Mouse (Mus musculus): Measurements from ENCODE around the gene Tbx15. TPM values are rescaled to one million over a fixed set of nuclear protein-coding genes. Genes with fewer than 3 reads are reported as not detected.

Tbx15 gene
- not detected in 2 replicates for polyA plus RNA-seq (2012; rRNA removed)

- peak within 1 kb of the TSS; percentile 38 for H3K4me3 ChIP-seq (ENCODE audit: low read depth, low read length)
- TF ChIP-seq CTCF (IDR thresholded peaks at IDR 0.05; ENCODE audit: extremely low read depth, insufficient read length, insufficient replicate concordance, low read depth, low read length) (no peak), POLR2A (IDR thresholded peaks at IDR 0.05; ENCODE audit: low read depth, low read length) (no peak)
- H3K4me1 ChIP-seq (ENCODE audit: control insufficient read depth, insufficient read depth, insufficient read length, low read length), result 0 out of 2 replicates have a peak, but pooled peaks cover 2% of the 10 kb centered on the region
- WGBS, result 2% methylated on average over 20 of the region's 20 CpGs
- peaks cover 69% of the 10 kb centered on the region for H3K27me3 ChIP-seq (ENCODE audit: control insufficient read depth, insufficient read depth, low read length)
- H3K36me3 ChIP-seq (ENCODE audit: control insufficient read depth, insufficient read depth, low read length), result no peaks in the 10 kb centered on the region
- no peak within 1 kb of the TSS for H3K27ac ChIP-seq (ENCODE audit: insufficient read depth, low read depth, low read length)
Measured at GRCm38 (mm10) chr3:99240213-99240720, at the start of gene Tbx15. TSS of gene Tbx15 (plus strand) at chr3:99240381.

GRCm38 (mm10) chr3:99193576-99193975 is 46.6 kb upstream of the Tbx15 start:
- Histone ChIP-seq H3K4me3 (ENCODE audit: low read depth, low read length) (no peak overlapping the region), H3K36me3 (ENCODE audit: control insufficient read depth, insufficient read depth, low read length) (no peaks in the 10 kb centered on the region), H3K4me1 (ENCODE audit: control insufficient read depth, insufficient read depth, insufficient read length, low read length) (no peaks in the 10 kb centered on the region), H3K27me3 (ENCODE audit: control insufficient read depth, insufficient read depth, low read length) (no peaks in the 10 kb centered on the region), H3K27ac (ENCODE audit: insufficient read depth, low read depth, low read length) (no peak overlapping the region)
- TF ChIP-seq CTCF (IDR thresholded peaks at IDR 0.05; ENCODE audit: extremely low read depth, insufficient read length, insufficient replicate concordance, low read depth, low read length) (no peak), POLR2A (IDR thresholded peaks at IDR 0.05; ENCODE audit: low read depth, low read length) (no peak)
- 83% methylated on average over 4 of the region's 4 CpGs for WGBS

GRCm38 (mm10) chr3:99203331-99203730 is 36.9 kb upstream of the Tbx15 start:
- Histone ChIP-seq H3K27me3 (ENCODE audit: control insufficient read depth, insufficient read depth, low read length) (no peaks in the 10 kb centered on the region), H3K36me3 (ENCODE audit: control insufficient read depth, insufficient read depth, low read length) (peaks cover 5% of the 10 kb centered on the region; the same call in 1 of the 2 replicates), H3K4me3 (ENCODE audit: low read depth, low read length) (no peak overlapping the region), H3K4me1 (ENCODE audit: control insufficient read depth, insufficient read depth, insufficient read length, low read length) (no peaks in the 10 kb centered on the region), H3K27ac (ENCODE audit: insufficient read depth, low read depth, low read length) (no peak overlapping the region)
- no peak for TF ChIP-seq CTCF (IDR thresholded peaks at IDR 0.05; ENCODE audit: extremely low read depth, insufficient read length, insufficient replicate concordance, low read depth, low read length)
- TF ChIP-seq POLR2A (IDR thresholded peaks at IDR 0.05; ENCODE audit: low read depth, low read length), result no peak

GRCm38 (mm10) chr3:99208416-99208815 is 31.8 kb upstream of the Tbx15 start:
- no peak overlapping the region for H3K27ac ChIP-seq (ENCODE audit: insufficient read depth, low read depth, low read length)
- no peaks in the 10 kb centered on the region for H3K4me1 ChIP-seq (ENCODE audit: control insufficient read depth, insufficient read depth, insufficient read length, low read length)
- H3K36me3 ChIP-seq (ENCODE audit: control insufficient read depth, insufficient read depth, low read length), result peaks cover 2% of the 10 kb centered on the region; the same call in 1 of the 2 replicates
- WGBS, result 25% methylated on average over 1 of the region's 1 CpGs
- TF ChIP-seq CTCF (IDR thresholded peaks at IDR 0.05; ENCODE audit: extremely low read depth, insufficient read length, insufficient replicate concordance, low read depth, low read length), result no peak
- TF ChIP-seq POLR2A (IDR thresholded peaks at IDR 0.05; ENCODE audit: low read depth, low read length), result no peak
- no peaks in the 10 kb centered on the region for H3K27me3 ChIP-seq (ENCODE audit: control insufficient read depth, insufficient read depth, low read length)
- no peak overlapping the region for H3K4me3 ChIP-seq (ENCODE audit: low read depth, low read length)

- no peaks in the 10 kb centered on the region for H3K27me3 ChIP-seq (ENCODE audit: control insufficient read depth, insufficient read depth, low read length)
- no peaks in the 10 kb centered on the region for H3K4me1 ChIP-seq (ENCODE audit: control insufficient read depth, insufficient read depth, insufficient read length, low read length)
- no peak overlapping the region for H3K4me3 ChIP-seq (ENCODE audit: low read depth, low read length)
- TF ChIP-seq CTCF (IDR thresholded peaks at IDR 0.05; ENCODE audit: extremely low read depth, insufficient read length, insufficient replicate concordance, low read depth, low read length) (no peak), POLR2A (IDR thresholded peaks at IDR 0.05; ENCODE audit: low read depth, low read length) (no peak)
- no peak overlapping the region for H3K27ac ChIP-seq (ENCODE audit: insufficient read depth, low read depth, low read length)
- H3K36me3 ChIP-seq (ENCODE audit: control insufficient read depth, insufficient read depth, low read length), result peaks cover 1% of the 10 kb centered on the region; the same call in 1 of the 2 replicates
- 84% methylated on average over 14 of the region's 14 CpGs for WGBS
Measured at GRCm38 (mm10) chr3:99211105-99211698, 29.0 kb upstream of the Tbx15 start.

- 31% methylated on average over 2 of the region's 2 CpGs for WGBS
- no peak for TF ChIP-seq CTCF (IDR thresholded peaks at IDR 0.05; ENCODE audit: extremely low read depth, insufficient read length, insufficient replicate concordance, low read depth, low read length)
- TF ChIP-seq POLR2A (IDR thresholded peaks at IDR 0.05; ENCODE audit: low read depth, low read length), result no peak
- Histone ChIP-seq H3K4me1 (ENCODE audit: control insufficient read depth, insufficient read depth, insufficient read length, low read length) (peaks cover 4% of the 10 kb centered on the region; the same call in 1 of the 2 replicates), H3K36me3 (ENCODE audit: control insufficient read depth, insufficient read depth, low read length) (no peaks in the 10 kb centered on the region), H3K4me3 (ENCODE audit: low read depth, low read length) (no peak overlapping the region), H3K27ac (ENCODE audit: insufficient read depth, low read depth, low read length) (no peak overlapping the region), H3K27me3 (ENCODE audit: control insufficient read depth, insufficient read depth, low read length) (no peaks in the 10 kb centered on the region)
Measured at GRCm38 (mm10) chr3:99227807-99228206, 12.4 kb upstream of the Tbx15 start.

GRCm38 (mm10) chr3:99233393-99234318 is 6.5 kb upstream of the Tbx15 start:
- Histone ChIP-seq H3K4me1 (ENCODE audit: control insufficient read depth, insufficient read depth, insufficient read length, low read length) (peaks cover 5% of the 10 kb centered on the region; the same call in 1 of the 2 replicates), H3K27ac (ENCODE audit: insufficient read depth, low read depth, low read length) (no peak overlapping the region), H3K4me3 (ENCODE audit: low read depth, low read length) (peak overlapping the region; percentile 9; the same call in 1 of the 2 replicates), H3K27me3 (ENCODE audit: control insufficient read depth, insufficient read depth, low read length) (peaks cover 27% of the 10 kb centered on the region), H3K36me3 (ENCODE audit: control insufficient read depth, insufficient read depth, low read length) (no peaks in the 10 kb centered on the region)
- 12% methylated on average over 20 of the region's 20 CpGs for WGBS
- TF ChIP-seq POLR2A (IDR thresholded peaks at IDR 0.05; ENCODE audit: low read depth, low read length) (no peak), CTCF (IDR thresholded peaks at IDR 0.05; ENCODE audit: extremely low read depth, insufficient read length, insufficient replicate concordance, low read depth, low read length) (no peak)

All from small intestine, adult 2 months (tissue).